Mouse (Mus musculus) spleen, adult 18-20 months (tissue): ENCODE results near the gene Spred1.

Source experiments
- DNase-seq, 2 experiments: peaks; one replicate each; pipeline ENCODE4 v3.0.0; 2022; ENCODE audit warnings: mixed read lengths in 2 of 2

Gene Spred1

GRCm38 (mm10) chr2:117190915-117191314 lies 69.7 kb downstream of the Spred1 start:
- no peak for DNase-seq

- DNase-seq, result no peak
These were observed 73.1 kb downstream of the Spred1 start for GRCm38 (mm10) chr2:117194309-117194708.

- no peak for DNase-seq
These were observed 74.0 kb downstream of the Spred1 start for GRCm38 (mm10) chr2:117195151-117195550.

GRCm38 (mm10) chr2:117195578-117195977 lies 74.4 kb downstream of the Spred1 start:
- DNase-seq, result no peak

- DNase-seq, result no peak
These were observed 79.7 kb downstream of the Spred1 start for GRCm38 (mm10) chr2:117200869-117201338.

GRCm38 (mm10) chr2:117203350-117203749 lies 82.2 kb downstream of the Spred1 start:
- no peak for DNase-seq

GRCm38 (mm10) chr2:117204534-117204933 lies 83.4 kb downstream of the Spred1 start:
- no peak for DNase-seq

- no peak for DNase-seq
These were observed 83.9 kb downstream of the Spred1 start for GRCm38 (mm10) chr2:117205066-117205465.

- no peak for DNase-seq
These were observed 89.4 kb downstream of the Spred1 start for GRCm38 (mm10) chr2:117210416-117211085.

- no peak for DNase-seq
These were observed 95.0 kb downstream of the Spred1 start for GRCm38 (mm10) chr2:117216152-117216551.

- DNase-seq, result no peak
These were observed 96.6 kb downstream of the Spred1 start for GRCm38 (mm10) chr2:117217695-117218216.

- DNase-seq, result no peak
These were observed 98.4 kb downstream of the Spred1 start for GRCm38 (mm10) chr2:117219536-117219935.

GRCm38 (mm10) chr2:117222651-117223050 lies 101.5 kb downstream of the Spred1 start:
- DNase-seq, result no peak

- no peak for DNase-seq
These were observed 107.5 kb downstream of the Spred1 start for GRCm38 (mm10) chr2:117228601-117229125.

GRCm38 (mm10) chr2:117230261-117230660 lies 109.1 kb downstream of the Spred1 start:
- DNase-seq, result no peak

GRCm38 (mm10) chr2:117231257-117231656 lies 110.1 kb downstream of the Spred1 start:
- peak; percentile 29 to 70 for DNase-seq
